Mouse (Mus musculus): ENCODE measurements around the gene Hsd17b6.

Gene Hsd17b6

GRCm38 (mm10) chr10:127945432-127946064 lies 61.9 kb downstream of the Hsd17b6 start:
- DNase-seq (ENCODE audit: low spot score in 2 of 2), result no peak

All from right cerebral cortex, postnatal 36 days (tissue).